Mouse (Mus musculus): Measurements from ENCODE around the gene Chac1.
A peak's percentile ranks its signal among the peaks of the same experiment; 100 is the strongest.

Gene Chac1

GRCm38 (mm10) chr2:119327942-119328526 is 23.0 kb upstream of the Chac1 start:
- DNase-seq (ENCODE audit: low spot score in 2 of 2) = no peak

- no peak for DNase-seq (ENCODE audit: low spot score in 2 of 2)
Observed at GRCm38 (mm10) chr2:119328546-119328945, 22.5 kb upstream of the Chac1 start.

GRCm38 (mm10) chr2:119329123-119329817 is 21.8 kb upstream of the Chac1 start:
- no peak for DNase-seq (ENCODE audit: low spot score in 2 of 2)

DNA sequence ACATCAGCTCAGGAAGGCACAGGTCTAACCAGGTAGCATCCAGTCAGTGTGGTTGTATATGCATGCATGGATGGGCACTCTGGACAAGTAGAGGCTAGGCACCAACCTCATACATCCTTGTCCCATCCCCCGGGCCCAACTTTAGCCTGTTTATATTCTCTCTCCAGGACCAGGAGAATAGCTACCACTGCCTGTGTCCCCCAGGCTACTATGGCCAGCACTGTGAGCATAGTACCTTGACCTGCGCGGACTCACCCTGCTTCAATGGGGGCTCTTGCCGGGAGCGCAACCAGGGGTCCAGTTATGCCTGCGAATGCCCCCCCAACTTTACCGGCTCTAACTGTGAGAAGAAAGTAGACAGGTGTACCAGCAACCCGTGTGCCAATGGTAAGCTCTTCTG is 20.2 kb upstream of the Chac1 start:
- DNase-seq (ENCODE audit: low spot score in 2 of 2) = no peak

GRCm38 (mm10) chr2:119332177-119332661 is 18.8 kb upstream of the Chac1 start:
- no peak for DNase-seq (ENCODE audit: low spot score in 2 of 2)

GRCm38 (mm10) chr2:119334135-119334534 is 16.9 kb upstream of the Chac1 start:
- no peak for DNase-seq (ENCODE audit: low spot score in 2 of 2)

DNA sequence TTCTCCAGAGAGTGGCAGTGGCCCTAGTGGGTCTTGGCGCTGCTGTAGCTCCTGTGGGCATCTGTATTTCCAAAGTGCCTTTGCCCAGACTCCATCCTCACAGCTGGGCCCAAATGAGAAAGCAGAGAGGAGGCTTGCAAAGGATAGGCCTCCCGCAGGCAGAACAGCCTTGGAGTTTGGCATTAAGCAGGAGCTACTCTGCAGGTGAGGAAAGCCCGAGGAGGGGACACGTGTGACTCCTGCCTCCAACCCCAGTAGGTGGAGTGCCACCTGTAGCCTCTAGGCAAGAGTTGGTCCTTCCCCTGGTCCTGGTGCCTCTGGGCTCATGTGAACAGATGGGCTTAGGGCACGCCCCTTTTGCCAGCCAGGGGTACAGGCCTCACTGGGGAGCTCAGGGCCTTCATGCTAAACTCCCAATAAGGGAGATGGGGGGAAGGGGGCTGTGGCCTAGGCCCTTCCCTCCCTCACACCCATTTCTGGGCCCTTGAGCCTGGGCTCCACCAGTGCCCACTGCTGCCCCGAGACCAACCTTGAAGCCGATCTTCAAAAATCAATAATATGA is 16.0 kb upstream of the Chac1 start:
- DNase-seq (ENCODE audit: low spot score in 2 of 2) = no peak

DNA sequence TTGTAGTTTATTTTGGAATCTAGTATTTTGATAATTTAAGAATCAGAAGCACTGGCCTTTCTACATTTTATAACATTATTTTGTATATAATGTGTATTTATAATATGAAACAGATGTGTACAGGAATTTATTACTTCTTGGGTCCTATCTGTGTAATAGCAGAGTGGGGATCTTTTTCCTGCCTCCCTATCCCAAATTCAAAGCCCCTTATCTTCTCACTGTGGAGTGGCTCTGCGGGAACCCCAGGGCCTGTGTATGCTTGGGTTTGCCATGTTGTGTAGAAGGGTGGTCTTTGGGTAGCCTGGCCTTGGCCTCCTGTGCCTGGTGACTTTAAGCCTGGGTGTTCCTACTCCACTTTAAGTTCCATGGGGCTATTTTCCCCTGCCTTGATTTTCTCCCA is 15.5 kb upstream of the Chac1 start:
- no peak for DNase-seq (ENCODE audit: low spot score in 2 of 2)

- DNase-seq (ENCODE audit: low spot score in 2 of 2) = no peak
Observed at GRCm38 (mm10) chr2:119336002-119336401, 15.0 kb upstream of the Chac1 start.

GRCm38 (mm10) chr2:119336470-119336869 is 14.6 kb upstream of the Chac1 start:
- DNase-seq (ENCODE audit: low spot score in 2 of 2) = no peak

- DNase-seq (ENCODE audit: low spot score in 2 of 2) = peak; percentile 80 to 95
Observed at GRCm38 (mm10) chr2:119337425-119338265, 13.4 kb upstream of the Chac1 start.

- DNase-seq (ENCODE audit: low spot score in 2 of 2) = no peak
Observed at GRCm38 (mm10) chr2:119344537-119345138, 6.4 kb upstream of the Chac1 start.

DNA sequence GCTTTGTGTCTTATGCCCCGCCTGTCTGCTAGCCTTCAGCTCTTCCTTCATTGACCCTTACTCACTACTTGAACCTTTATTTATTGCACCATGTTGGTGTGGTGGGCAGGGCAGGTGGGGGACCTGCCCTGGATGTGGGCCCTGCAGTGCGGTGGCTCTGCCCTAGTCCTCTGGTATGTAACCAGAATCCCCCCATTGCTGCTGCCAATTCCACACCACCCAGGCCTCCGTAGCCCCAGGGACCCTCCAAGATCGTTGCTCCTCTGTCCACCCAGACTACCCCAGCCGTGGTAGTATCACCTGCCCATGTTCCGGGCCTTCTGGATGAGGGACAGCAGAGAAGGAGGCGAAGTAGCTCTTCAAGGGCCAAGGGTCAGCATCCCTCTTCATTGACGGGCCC is 2.7 kb downstream of the Chac1 start:
- DNase-seq (ENCODE audit: low spot score in 2 of 2) = no peak

DNA sequence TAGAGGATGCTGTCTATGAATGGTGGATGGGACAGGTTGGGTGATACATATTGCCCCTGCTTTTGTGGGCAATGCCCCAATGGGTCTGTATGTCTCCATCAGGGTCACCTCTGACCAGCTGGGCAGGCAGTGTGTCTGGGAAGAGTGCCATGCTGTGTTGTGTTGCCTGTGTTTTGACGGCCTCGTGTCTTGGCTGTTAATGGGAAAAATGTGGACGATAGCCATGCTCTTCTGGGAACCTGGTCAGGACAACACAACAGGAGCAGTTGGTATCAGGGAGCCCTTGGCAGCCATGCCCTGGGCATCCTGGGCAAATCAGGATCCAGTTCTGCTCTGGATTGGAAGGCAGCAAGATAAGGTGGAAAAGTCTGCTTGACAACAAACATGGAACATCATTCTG is 4.1 kb downstream of the Chac1 start:
- no peak for DNase-seq (ENCODE audit: low spot score in 2 of 2)

GRCm38 (mm10) chr2:119355651-119356050 is 4.6 kb downstream of the Chac1 start:
- DNase-seq (ENCODE audit: low spot score in 2 of 2) = no peak

- no peak for DNase-seq (ENCODE audit: low spot score in 2 of 2)
Observed at GRCm38 (mm10) chr2:119356310-119356709, 5.3 kb downstream of the Chac1 start.

DNA sequence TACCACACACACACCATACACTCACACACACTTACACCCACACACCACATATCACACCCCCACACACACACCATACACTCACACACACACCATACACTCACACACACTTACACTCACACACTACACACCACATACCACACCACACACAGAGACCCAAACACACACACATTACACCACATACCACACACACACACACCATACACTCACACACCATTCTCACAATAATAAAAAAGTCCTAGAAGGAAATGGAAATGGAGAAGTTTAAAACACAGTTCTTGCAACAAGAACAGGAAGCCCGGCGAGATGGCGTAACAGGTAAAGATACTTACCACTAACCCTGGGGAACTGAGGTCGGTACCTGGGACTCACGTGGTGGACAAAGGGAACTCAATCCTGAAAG is 5.8 kb downstream of the Chac1 start:
- no peak for DNase-seq (ENCODE audit: low spot score in 2 of 2)

DNA sequence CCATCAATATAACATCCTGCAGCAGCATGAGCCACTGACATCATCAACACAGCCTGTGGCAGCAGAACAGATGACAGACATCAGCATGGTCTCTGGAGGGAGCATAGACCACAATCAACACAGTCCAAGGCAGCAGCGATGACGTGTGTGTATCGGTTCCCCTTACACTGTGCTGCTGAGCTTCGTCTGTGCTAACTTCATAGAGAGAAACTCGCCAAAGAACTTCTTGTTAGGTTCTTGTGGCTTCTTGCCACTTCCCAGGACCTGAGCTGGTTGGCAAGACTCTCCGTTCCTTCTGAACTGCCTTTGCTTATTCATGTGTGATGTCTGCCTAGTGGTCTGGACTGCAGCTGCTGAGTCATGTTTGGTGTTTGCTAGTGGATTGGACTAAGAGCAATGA is 7.2 kb downstream of the Chac1 start:
- no peak for DNase-seq (ENCODE audit: low spot score in 2 of 2)

DNA sequence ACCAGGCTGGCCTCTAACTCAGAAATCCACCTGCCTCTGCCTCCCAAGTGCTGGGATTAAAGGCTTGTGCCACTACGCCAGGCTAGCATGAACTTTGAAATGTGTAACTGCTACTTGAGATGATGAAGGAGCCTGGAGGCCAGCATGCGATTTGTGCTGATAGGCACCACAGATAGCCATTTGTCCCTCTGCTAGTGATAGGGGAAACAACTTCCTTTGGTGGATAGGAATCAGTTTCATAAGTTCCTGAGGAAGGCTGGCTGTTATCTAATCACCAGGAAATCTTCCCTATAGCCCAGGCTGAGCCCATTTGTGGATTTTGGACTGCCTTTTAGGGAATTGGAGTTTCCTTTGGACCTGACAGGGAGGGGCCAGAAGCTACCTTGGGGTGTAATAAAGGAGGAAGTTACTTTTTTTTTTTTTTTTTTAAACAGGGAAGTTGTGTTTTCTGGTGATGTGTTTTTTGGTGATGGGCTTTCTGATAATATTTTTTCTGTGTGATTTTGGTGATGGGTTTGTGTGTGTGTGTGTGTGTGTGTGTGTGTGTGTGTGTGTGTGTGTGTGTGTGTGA is 8.8 kb downstream of the Chac1 start:
- DNase-seq (ENCODE audit: low spot score in 2 of 2) = no peak

DNA sequence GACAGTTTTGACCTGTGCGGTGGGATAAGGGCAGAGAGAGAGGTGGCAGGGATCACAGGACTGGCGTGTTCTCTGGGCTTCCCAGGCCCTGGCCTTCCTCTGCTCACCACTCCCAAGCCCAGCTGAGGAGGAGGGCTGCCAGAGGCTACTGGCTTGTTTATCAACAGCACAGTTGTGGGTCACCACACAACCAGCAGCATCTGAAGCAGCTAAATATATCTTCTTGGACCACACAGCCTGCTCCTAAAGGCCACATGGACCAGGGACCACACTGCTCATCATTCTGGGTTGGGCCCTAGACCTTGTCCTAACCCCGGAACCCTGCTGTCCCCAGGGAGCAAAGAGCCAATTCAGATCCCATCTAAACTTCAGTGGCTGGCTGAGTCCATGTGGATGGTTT is 13.9 kb downstream of the Chac1 start:
- DNase-seq (ENCODE audit: low spot score in 2 of 2) = no peak

- no peak for DNase-seq (ENCODE audit: low spot score in 2 of 2)
Observed at GRCm38 (mm10) chr2:119367346-119367745, 16.3 kb downstream of the Chac1 start.

GRCm38 (mm10) chr2:119370116-119370515 is 19.1 kb downstream of the Chac1 start:
- no peak for DNase-seq (ENCODE audit: low spot score in 2 of 2)
